Mouse (Mus musculus) liver, adult 2 months (tissue): ENCODE results near the gene Farsb.
A peak's percentile ranks its signal among the peaks of the same experiment; 100 is the strongest.

ENCODE experiments used
- CTCF ChIP-seq: fragments of 200-500 bp; IDR thresholded peaks from 2 replicates; pipeline ENCODE4 v1.5.1; 2011; ENCODE audit warnings: low read depth, low read length, control low read depth
- POLR2A ChIP-seq: fragments of 200-500 bp; IDR thresholded peaks from 2 replicates; pipeline ENCODE4 v1.6.1; 2011; ENCODE audit warnings: low read length, control low read depth; ENCODE audit not compliant: insufficient read depth; ENCODE audit errors: extremely low read depth

GRCm38 (mm10) chr1:78536310-78537164, 47.8 kb upstream of the Farsb start:
- TF ChIP-seq CTCF (peak; percentile 91), POLR2A (no peak)
